Mouse (Mus musculus): ENCODE data around the gene Tbc1d32. TPM values are rescaled to one million over a fixed set of nuclear protein-coding genes. Genes with fewer than 3 reads are reported as not detected.

The Tbc1d32 gene
- 1 to 10 TPM in 1 of 2 experiments, under 1 TPM in 1; 0.89 to 1.1 TPM for total RNA-seq (2023)

DNA sequence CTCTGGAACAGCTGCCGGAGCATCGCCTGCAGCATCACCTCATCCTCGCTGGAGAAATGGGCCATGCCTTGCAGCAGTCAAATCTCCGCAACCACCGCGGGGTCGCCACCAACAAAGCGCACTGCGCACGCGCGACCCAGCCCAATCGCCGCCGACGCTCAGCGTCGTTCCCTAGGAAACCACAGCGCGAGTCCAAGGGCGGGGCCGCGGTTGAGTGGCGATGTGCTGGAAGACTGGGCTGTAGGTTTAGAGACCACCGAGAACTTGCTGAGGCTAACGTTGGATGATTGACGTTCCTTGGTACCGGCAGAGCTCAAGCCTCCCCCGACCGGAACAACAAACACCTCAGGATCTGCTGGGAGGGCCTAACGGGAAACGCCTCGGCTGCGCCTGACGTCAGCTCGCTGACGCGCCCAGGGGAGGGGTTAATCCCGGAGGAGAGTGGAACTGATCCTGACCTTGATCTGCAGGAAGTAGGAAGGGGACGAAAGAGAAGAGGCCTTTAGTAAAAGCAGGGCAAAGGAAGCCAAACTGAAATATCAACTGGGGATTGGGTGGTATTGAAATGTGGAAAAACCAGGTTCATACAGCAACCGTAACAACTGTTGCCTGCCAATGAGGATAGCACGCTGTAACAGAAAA is at the start of gene Tbc1d32:
Tbc1d32 (minus strand) TSS at position 122 of the 642 bp plus-strand sequence.

DNA sequence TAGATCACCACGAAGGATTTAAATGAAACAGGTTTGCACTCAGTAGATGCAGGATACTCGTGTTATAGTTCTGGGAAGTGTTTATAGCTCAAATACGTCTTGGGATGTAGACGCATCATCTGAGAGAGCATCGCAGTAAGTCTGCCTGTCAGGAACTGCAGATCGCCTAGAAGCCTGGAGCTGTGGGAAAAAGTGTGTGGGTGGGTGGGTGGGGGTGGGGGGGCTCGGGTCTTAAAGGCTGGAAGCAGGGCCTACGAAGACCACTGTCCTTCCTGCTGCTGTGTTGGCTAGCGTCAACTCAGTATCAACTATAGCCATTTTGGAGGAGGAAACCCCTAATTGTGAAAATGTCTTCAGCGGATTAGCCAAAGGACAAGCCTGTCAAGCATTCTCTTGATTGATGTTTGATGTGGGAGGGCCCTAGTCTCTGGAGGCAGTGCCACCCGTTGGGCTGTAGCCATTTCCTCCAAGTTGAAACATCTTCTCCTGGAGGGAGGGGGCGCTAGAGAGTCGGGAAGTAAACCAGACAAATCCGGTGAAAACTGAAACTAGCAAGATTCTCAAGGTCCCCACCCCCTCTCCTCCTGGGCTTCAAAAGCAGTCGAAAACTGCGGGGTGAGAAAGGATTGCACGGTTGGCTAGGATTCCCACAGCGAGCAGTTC is 122.0 kb downstream of the Tbc1d32 start, which contains the start of gene Msl3l2:
Msl3l2 (plus strand) TSS at position 585 of the 663 bp plus-strand sequence.

Other genes with a start within 250 kb of the Tbc1d32 start
- gene Msl3l2, start 121.8 kb downstream of the Tbc1d32 start, total RNA-seq (2023) = 1 to 10 TPM; 5.7 TPM
- gene Gja1, start 148.6 kb upstream of the Tbc1d32 start, total RNA-seq (2023) = 1 to 10 TPM; 2.6 to 2.8 TPM

All from neutrophil, adult 59 days (primary cell).